Mouse (Mus musculus): ENCODE results near the gene Zdhhc21.

Zdhhc21 gene

GRCm38 (mm10) chr4:82864974-82865699 lies 5.4 kb upstream of the Zdhhc21 start:
- DNase-seq (ENCODE audit: extremely low read depth, low read depth) = no peak

GRCm38 (mm10) chr4:82863316-82863715 lies 3.6 kb upstream of the Zdhhc21 start:
- DNase-seq (ENCODE audit: extremely low read depth, low read depth) = no peak

- no peak for DNase-seq (ENCODE audit: extremely low read depth, low read depth)
Observed at GRCm38 (mm10) chr4:82861451-82861850, 1.7 kb upstream of the Zdhhc21 start.

GRCm38 (mm10) chr4:82860566-82860965 lies 808 bp upstream of the Zdhhc21 start:
- DNase-seq (ENCODE audit: extremely low read depth, low read depth) = no peak

- DNase-seq (ENCODE audit: extremely low read depth, low read depth) = no peak
Observed at GRCm38 (mm10) chr4:82858431-82859010, 1.2 kb downstream of the Zdhhc21 start.

- no peak for DNase-seq (ENCODE audit: extremely low read depth, low read depth)
Observed at GRCm38 (mm10) chr4:82856986-82857385, 2.8 kb downstream of the Zdhhc21 start.

GRCm38 (mm10) chr4:82853809-82854208 lies 5.9 kb downstream of the Zdhhc21 start:
- DNase-seq (ENCODE audit: extremely low read depth, low read depth) = no peak

- DNase-seq (ENCODE audit: extremely low read depth, low read depth) = peak; percentile 74
Observed at GRCm38 (mm10) chr4:82848552-82849234, 11.1 kb downstream of the Zdhhc21 start.

GRCm38 (mm10) chr4:82837526-82838240 lies 22.1 kb downstream of the Zdhhc21 start:
- no peak for DNase-seq (ENCODE audit: extremely low read depth, low read depth)

GRCm38 (mm10) chr4:82831155-82831554 lies 28.6 kb downstream of the Zdhhc21 start:
- no peak for DNase-seq (ENCODE audit: extremely low read depth, low read depth)

GRCm38 (mm10) chr4:82829429-82829828 lies 30.3 kb downstream of the Zdhhc21 start:
- DNase-seq (ENCODE audit: extremely low read depth, low read depth) = no peak

- DNase-seq (ENCODE audit: extremely low read depth, low read depth) = no peak
Observed at GRCm38 (mm10) chr4:82827001-82827400, 32.8 kb downstream of the Zdhhc21 start.

GRCm38 (mm10) chr4:82817833-82818232 lies 41.9 kb downstream of the Zdhhc21 start:
- peak; percentile 20 for DNase-seq (ENCODE audit: extremely low read depth, low read depth)

- no peak for DNase-seq (ENCODE audit: extremely low read depth, low read depth)
Observed at GRCm38 (mm10) chr4:82816351-82816750, 43.4 kb downstream of the Zdhhc21 start.

GRCm38 (mm10) chr4:82815296-82815695 lies 44.5 kb downstream of the Zdhhc21 start:
- no peak for DNase-seq (ENCODE audit: extremely low read depth, low read depth)

GRCm38 (mm10) chr4:82813356-82813755 lies 46.4 kb downstream of the Zdhhc21 start:
- no peak for DNase-seq (ENCODE audit: extremely low read depth, low read depth)

GRCm38 (mm10) chr4:82807811-82808210 lies 51.9 kb downstream of the Zdhhc21 start:
- no peak for DNase-seq (ENCODE audit: extremely low read depth, low read depth)

- DNase-seq (ENCODE audit: extremely low read depth, low read depth) = no peak
Observed at GRCm38 (mm10) chr4:82806176-82806757, 53.5 kb downstream of the Zdhhc21 start.

GRCm38 (mm10) chr4:82804019-82804418 lies 55.7 kb downstream of the Zdhhc21 start:
- no peak for DNase-seq (ENCODE audit: extremely low read depth, low read depth)

GRCm38 (mm10) chr4:82793608-82794007 lies 66.2 kb downstream of the Zdhhc21 start:
- no peak for DNase-seq (ENCODE audit: extremely low read depth, low read depth)

- no peak for DNase-seq (ENCODE audit: extremely low read depth, low read depth)
Observed at GRCm38 (mm10) chr4:82792906-82793580, 66.7 kb downstream of the Zdhhc21 start.

Data from MEL-GATA-1-ER (cell line).